Mouse (Mus musculus): Measurements from ENCODE around the gene Cmtm7. TPM values are rescaled to one million over a fixed set of nuclear protein-coding genes. Genes with fewer than 3 reads are reported as not detected.

The Cmtm7 gene
- total and polyA plus RNA-seq, 3 experiments = 76.1 to 233 (median 196) TPM

DNA sequence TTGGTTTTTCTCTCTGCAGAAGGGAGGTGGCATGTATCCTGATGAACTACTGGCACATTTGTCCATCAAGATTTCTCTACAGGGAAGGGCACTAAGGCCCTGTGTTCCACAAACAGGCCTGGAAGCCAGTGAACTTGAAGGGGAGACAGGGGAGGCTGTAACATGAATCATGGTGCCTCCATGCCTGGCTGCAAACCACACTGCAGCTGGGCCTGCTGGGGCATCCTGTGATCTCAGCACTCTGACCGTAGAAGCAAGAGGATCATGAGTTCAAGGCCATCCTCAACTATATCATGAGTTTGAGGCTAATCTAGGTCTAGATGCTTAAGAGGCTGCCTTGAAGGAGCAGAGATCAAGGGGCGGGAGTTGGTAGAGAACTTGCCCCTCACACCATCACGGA lies 5.3 kb downstream of the Cmtm7 start:
- Histone ChIP-seq H3K4me1 (ENCODE audit: insufficient read depth, low read depth, low read length) (peaks cover 73% of the 10 kb centered on the region), H3K36me3 (replicated peaks) (peaks cover 78% of the 10 kb centered on the region), H3K9me3 (replicated peaks) (peaks cover 21% of the 10 kb centered on the region), H3K4me3 (ENCODE audit: low read depth, low read length) (peak overlapping the region; percentile 48; the same call in 1 of the 2 replicates), H3K27me3 (ENCODE audit: insufficient read depth, low read length) (no peaks in the 10 kb centered on the region)
- TF ChIP-seq TAL1 (conservative IDR thresholded peaks at IDR 0.05; ENCODE audit: low read depth, low read length) = no peak
- DNase-seq (ENCODE audit: low spot score) = no peak
- ATAC-seq (ENCODE audit: extremely low read depth, insufficient number of reproducible peaks, low FRiP score, poor library complexity, severe bottlenecking) = no peak

DNA sequence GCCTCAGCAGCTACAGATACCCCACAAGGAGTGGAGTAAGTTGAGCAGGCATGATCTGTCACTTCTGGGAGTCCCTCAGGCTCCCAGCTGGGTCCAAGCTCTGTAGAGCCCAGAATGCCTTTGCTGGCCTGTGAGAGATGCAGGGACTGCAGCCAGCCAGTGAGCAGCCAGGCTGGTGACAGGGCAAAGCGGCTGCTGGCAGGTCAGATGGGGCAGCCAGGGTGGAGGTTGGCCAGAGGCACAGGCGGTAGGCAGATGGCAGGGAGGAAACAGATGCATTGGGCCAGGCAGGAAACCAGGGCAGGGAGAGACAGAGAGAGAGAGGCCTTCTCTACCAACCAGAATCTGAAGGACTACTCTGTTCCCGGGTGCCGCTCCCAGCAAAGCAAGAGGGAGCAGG lies 6.4 kb downstream of the Cmtm7 start:
- H3K9me3 ChIP-seq (replicated peaks) = peaks cover 15% of the 10 kb centered on the region
- ATAC-seq (ENCODE audit: extremely low read depth, insufficient number of reproducible peaks, low FRiP score, poor library complexity, severe bottlenecking) (0 out of 2 replicates have a peak, but pooled peaks have one; percentile 4), DNase-seq (ENCODE audit: low spot score) (no peak)
- H3K4me3 ChIP-seq (ENCODE audit: low read depth, low read length) = peak overlapping the region; percentile 51; the same call in 1 of the 2 replicates
- peaks cover 82% of the 10 kb centered on the region for H3K4me1 ChIP-seq (ENCODE audit: insufficient read depth, low read depth, low read length)
- TF ChIP-seq TAL1 (conservative IDR thresholded peaks at IDR 0.05; ENCODE audit: low read depth, low read length) = no peak
- H3K27me3 ChIP-seq (ENCODE audit: insufficient read depth, low read length) = no peaks in the 10 kb centered on the region
- H3K36me3 ChIP-seq (replicated peaks) = peaks cover 82% of the 10 kb centered on the region

DNA sequence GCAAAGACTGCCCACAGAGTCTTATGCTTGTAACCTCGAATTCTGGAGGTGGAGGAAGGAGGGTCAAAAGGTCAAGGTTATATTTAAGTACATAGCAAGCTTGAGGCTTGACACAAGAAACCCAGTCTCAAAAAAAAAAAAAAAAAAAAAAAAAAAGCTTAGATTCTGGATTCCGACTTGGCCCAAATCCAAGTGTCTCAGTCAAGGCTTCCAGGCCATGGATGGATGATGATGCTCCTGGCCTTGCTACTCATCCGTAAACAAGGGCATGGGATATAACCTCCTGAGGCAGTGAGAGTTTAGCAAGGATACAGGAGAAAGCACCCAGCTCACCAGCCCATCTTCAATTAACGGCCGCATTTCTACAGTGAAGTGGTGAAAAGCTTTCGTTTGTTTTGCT lies 7.0 kb downstream of the Cmtm7 start:
- Histone ChIP-seq H3K27me3 (ENCODE audit: insufficient read depth, low read length) (no peaks in the 10 kb centered on the region), H3K9me3 (replicated peaks) (peaks cover 15% of the 10 kb centered on the region), H3K36me3 (replicated peaks) (peaks cover 82% of the 10 kb centered on the region), H3K4me1 (ENCODE audit: insufficient read depth, low read depth, low read length) (peaks cover 83% of the 10 kb centered on the region), H3K4me3 (ENCODE audit: low read depth, low read length) (no peak overlapping the region)
- DNase-seq (ENCODE audit: low spot score) (no peak), ATAC-seq (ENCODE audit: extremely low read depth, insufficient number of reproducible peaks, low FRiP score, poor library complexity, severe bottlenecking) (no peak)
- TF ChIP-seq CTCF (IDR thresholded peaks at IDR 0.05; ENCODE audit: low read depth, low read length) (no peak), GATA1 (IDR thresholded peaks at IDR 0.05; ENCODE audit: borderline replicate concordance, low read length) (no peak), GATA2 (IDR thresholded peaks at IDR 0.05; ENCODE audit: borderline replicate concordance, low read depth, low read length) (no peak), POLR2AphosphoS5 (IDR thresholded peaks at IDR 0.05; ENCODE audit: insufficient replicate concordance, low read depth, low read length) (no peak), TAL1 (conservative IDR thresholded peaks at IDR 0.05; ENCODE audit: low read depth, low read length) (no peak)

DNA sequence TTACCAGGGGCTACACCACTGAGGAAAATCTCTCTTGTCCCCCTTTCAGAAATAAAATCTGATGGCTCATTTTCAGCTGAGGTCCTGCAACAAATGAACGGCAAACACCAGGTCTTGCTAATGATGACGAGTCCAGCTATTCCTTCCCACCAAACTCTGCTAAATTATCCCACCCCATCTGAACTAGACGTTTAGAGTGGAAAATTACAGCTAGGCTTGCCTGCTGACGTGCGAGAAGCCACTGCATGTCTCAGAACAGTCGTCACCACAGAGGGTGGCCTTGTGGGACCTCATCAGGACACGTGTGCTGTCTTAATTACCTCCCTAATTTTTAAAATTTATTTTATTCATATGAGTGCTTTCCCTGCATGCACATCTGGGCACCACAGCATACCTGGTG lies 10.1 kb downstream of the Cmtm7 start:
- ATAC-seq (ENCODE audit: extremely low read depth, insufficient number of reproducible peaks, low FRiP score, poor library complexity, severe bottlenecking) (no peak), DNase-seq (ENCODE audit: low spot score) (no peak)
- Histone ChIP-seq H3K4me3 (ENCODE audit: low read depth, low read length) (0 out of 2 replicates have a peak overlapping the region, but pooled peaks have one; percentile 23), H3K9me3 (replicated peaks) (peaks cover 18% of the 10 kb centered on the region), H3K36me3 (replicated peaks) (peaks cover 95% of the 10 kb centered on the region), H3K4me1 (ENCODE audit: insufficient read depth, low read depth, low read length) (peaks cover 79% of the 10 kb centered on the region), H3K27me3 (ENCODE audit: insufficient read depth, low read length) (no peaks in the 10 kb centered on the region)
- TF ChIP-seq POLR2AphosphoS5 (IDR thresholded peaks at IDR 0.05; ENCODE audit: insufficient replicate concordance, low read depth, low read length) (no peak), GATA1 (IDR thresholded peaks at IDR 0.05; ENCODE audit: borderline replicate concordance, low read length) (no peak), TAL1 (conservative IDR thresholded peaks at IDR 0.05; ENCODE audit: low read depth, low read length) (no peak), CTCF (IDR thresholded peaks at IDR 0.05; ENCODE audit: low read depth, low read length) (no peak), GATA2 (IDR thresholded peaks at IDR 0.05; ENCODE audit: borderline replicate concordance, low read depth, low read length) (no peak)

DNA sequence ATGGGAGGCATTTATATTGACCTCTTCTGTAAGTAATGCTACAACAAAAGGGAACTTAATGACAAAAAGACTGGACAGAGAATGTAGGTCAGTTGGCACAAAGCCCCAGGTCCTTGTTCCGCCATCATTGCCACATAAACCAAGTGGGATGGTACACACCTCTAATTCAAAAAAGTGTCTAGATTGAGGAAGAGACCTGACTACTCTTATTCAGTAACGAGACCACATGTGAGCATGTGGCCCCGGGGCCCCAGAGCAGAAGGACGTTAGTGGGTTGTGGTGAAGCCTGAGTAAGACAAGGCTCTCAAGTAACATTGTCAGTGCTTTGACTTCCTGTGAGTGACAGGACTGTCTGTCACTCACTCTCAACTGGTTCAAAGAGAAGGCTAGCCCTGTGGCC lies 11.4 kb downstream of the Cmtm7 start:
- ATAC-seq (ENCODE audit: extremely low read depth, insufficient number of reproducible peaks, low FRiP score, poor library complexity, severe bottlenecking) (peak; percentile 47), DNase-seq (ENCODE audit: low spot score) (no peak)
- Histone ChIP-seq H3K9me3 (replicated peaks) (peaks cover 18% of the 10 kb centered on the region), H3K36me3 (replicated peaks) (peaks cover 95% of the 10 kb centered on the region), H3K4me1 (ENCODE audit: insufficient read depth, low read depth, low read length) (peaks cover 67% of the 10 kb centered on the region), H3K4me3 (ENCODE audit: low read depth, low read length) (no peak overlapping the region), H3K27me3 (ENCODE audit: insufficient read depth, low read length) (no peaks in the 10 kb centered on the region)
- TF ChIP-seq GATA1 (IDR thresholded peaks at IDR 0.05; ENCODE audit: borderline replicate concordance, low read length) (no peak), POLR2AphosphoS5 (IDR thresholded peaks at IDR 0.05; ENCODE audit: insufficient replicate concordance, low read depth, low read length) (no peak), TAL1 (conservative IDR thresholded peaks at IDR 0.05; ENCODE audit: low read depth, low read length) (no peak), GATA2 (IDR thresholded peaks at IDR 0.05; ENCODE audit: borderline replicate concordance, low read depth, low read length) (no peak), CTCF (IDR thresholded peaks at IDR 0.05; ENCODE audit: low read depth, low read length) (no peak)

DNA sequence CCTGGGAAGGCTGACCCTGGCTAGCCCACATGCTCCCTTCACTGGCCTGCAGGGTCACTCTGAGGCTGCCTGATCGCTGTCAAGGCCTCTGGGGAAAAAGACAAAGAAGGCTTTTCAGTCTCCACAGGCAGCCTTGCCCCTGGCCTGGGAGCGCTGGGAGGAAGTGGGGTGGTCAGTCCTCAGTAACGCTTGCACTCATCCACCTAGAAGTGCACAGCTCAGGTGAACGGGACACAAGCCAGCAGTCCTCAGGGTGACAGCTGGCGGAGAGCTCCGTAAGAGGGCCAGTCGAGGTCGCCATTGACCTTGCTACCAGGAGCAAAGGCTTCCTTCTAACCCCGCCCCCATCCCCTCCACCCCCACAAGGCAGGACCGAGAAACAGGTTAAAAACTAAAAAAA lies 13.6 kb downstream of the Cmtm7 start:
- H3K9me3 ChIP-seq (replicated peaks) = peaks cover 13% of the 10 kb centered on the region
- peaks cover 61% of the 10 kb centered on the region for H3K4me1 ChIP-seq (ENCODE audit: insufficient read depth, low read depth, low read length)
- no peak for DNase-seq (ENCODE audit: low spot score)
- ATAC-seq (ENCODE audit: extremely low read depth, insufficient number of reproducible peaks, low FRiP score, poor library complexity, severe bottlenecking) = no peak
- no peaks in the 10 kb centered on the region for H3K27me3 ChIP-seq (ENCODE audit: insufficient read depth, low read length)
- peaks cover 94% of the 10 kb centered on the region for H3K36me3 ChIP-seq (replicated peaks)
- peak overlapping the region; percentile 16; the same call in 1 of the 2 replicates for H3K4me3 ChIP-seq (ENCODE audit: low read depth, low read length)
- TF ChIP-seq POLR2AphosphoS5 (IDR thresholded peaks at IDR 0.05; ENCODE audit: insufficient replicate concordance, low read depth, low read length) (no peak), GATA1 (IDR thresholded peaks at IDR 0.05; ENCODE audit: borderline replicate concordance, low read length) (no peak), TAL1 (conservative IDR thresholded peaks at IDR 0.05; ENCODE audit: low read depth, low read length) (no peak), CTCF (IDR thresholded peaks at IDR 0.05; ENCODE audit: low read depth, low read length) (no peak), GATA2 (IDR thresholded peaks at IDR 0.05; ENCODE audit: borderline replicate concordance, low read depth, low read length) (no peak)

DNA sequence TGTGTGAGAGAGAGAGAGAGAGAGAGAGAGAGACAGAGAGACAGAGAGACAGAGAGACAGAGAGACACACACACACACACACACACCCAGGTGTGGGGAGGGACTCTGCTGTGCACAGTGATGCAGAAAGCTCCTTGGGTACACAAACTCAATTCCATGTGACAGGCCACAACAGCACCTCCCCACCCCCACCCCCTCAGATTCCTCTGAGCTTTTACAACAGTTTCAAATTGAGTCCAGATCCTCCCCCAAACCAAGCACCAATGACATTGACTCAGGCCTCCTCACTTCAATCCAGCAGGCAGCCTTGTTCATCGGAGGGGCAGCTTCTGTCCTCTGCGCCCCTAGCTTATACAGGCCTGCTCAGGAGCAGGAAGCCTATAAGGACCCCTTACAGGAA lies 14.1 kb downstream of the Cmtm7 start:
- no peaks in the 10 kb centered on the region for H3K27me3 ChIP-seq (ENCODE audit: insufficient read depth, low read length)
- H3K4me3 ChIP-seq (ENCODE audit: low read depth, low read length) = no peak overlapping the region
- ATAC-seq (ENCODE audit: extremely low read depth, insufficient number of reproducible peaks, low FRiP score, poor library complexity, severe bottlenecking) = no peak
- H3K36me3 ChIP-seq (replicated peaks) = peaks cover 94% of the 10 kb centered on the region
- H3K9me3 ChIP-seq (replicated peaks) = peaks cover 9% of the 10 kb centered on the region
- no peak for DNase-seq (ENCODE audit: low spot score)
- TF ChIP-seq POLR2AphosphoS5 (IDR thresholded peaks at IDR 0.05; ENCODE audit: insufficient replicate concordance, low read depth, low read length) = no peak
- TF ChIP-seq CTCF (IDR thresholded peaks at IDR 0.05; ENCODE audit: low read depth, low read length) = no peak
- no peak for TF ChIP-seq GATA1 (IDR thresholded peaks at IDR 0.05; ENCODE audit: borderline replicate concordance, low read length)
- no peak for TF ChIP-seq TAL1 (conservative IDR thresholded peaks at IDR 0.05; ENCODE audit: low read depth, low read length)
- no peak for TF ChIP-seq GATA2 (IDR thresholded peaks at IDR 0.05; ENCODE audit: borderline replicate concordance, low read depth, low read length)
- peaks cover 63% of the 10 kb centered on the region for H3K4me1 ChIP-seq (ENCODE audit: insufficient read depth, low read depth, low read length)
